Comparison of ENCODE assay signal across 24 mouse cellular contexts in the genomic region with DNA sequence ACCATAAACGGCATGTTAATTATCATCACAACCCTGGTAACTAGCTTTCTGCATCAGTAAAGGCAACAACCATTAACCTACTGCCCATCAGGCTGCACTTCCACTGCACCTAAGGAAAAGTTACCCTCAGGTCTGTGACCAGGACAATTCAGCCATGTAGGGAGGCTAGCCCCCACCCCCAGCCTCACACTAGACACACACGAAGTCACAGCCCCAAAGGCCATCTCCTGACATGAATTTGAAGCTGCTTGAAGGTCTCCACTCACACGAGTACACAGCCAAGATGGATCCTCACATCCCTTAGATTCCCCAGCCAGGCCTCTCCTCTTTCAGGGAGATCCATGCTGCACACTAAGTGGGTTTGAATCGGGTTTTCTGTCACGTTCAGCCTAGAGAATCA. TPM values are rescaled to one million over a fixed set of nuclear protein-coding genes. Genes with fewer than 3 reads are reported as not detected.
DNase-seq lines count a peak whose midpoint lies in the region; ATAC-seq and TF ChIP-seq lines count a peak whose summit lies in the region.
"Had no signal": no experiment of that assay in that cellular context is flagged by ENCODE, and none has a peak within 500 bp of the region (broad histone marks: within the 10 kb centered on the region; RNA-seq: fewer than 3 reads in every experiment).

No protein-coding gene starts in this region.

- no peak for ATAC-seq in heart, postnatal 0 days (ENCODE audit: insufficient read depth, low read depth)
- no peak for ATAC-seq in liver, embryonic 16.5 days (ENCODE audit: low read depth)
- ATAC-seq in liver, embryonic 11.5 days (replicated peaks; ENCODE audit: low FRiP score), result no peak
- ATAC-seq in limb, embryonic 13.5 days (ENCODE audit: low FRiP score, low read depth), result no peak
- ATAC-seq: forebrain, embryonic 16.5 days had no signal

- no peaks in the 10 kb centered on the region for H3K27me3 ChIP-seq in heart, postnatal 0 days (ENCODE audit: control insufficient read depth, insufficient read depth, low read length)
- H3K27me3 ChIP-seq in liver, embryonic 16.5 days (ENCODE audit: control insufficient read depth, insufficient read depth, low read depth, low read length), result no peaks in the 10 kb centered on the region
- no peaks in the 10 kb centered on the region for H3K27me3 ChIP-seq in liver, embryonic 11.5 days (replicated peaks; ENCODE audit: control insufficient read depth, insufficient read depth, low read length)
- no peaks in the 10 kb centered on the region for H3K27me3 ChIP-seq in limb, embryonic 13.5 days
- H3K27me3 ChIP-seq: hindbrain, embryonic 12.5 days; neural tube, embryonic 15.5 days had no signal

- peaks cover 62% of the 10 kb centered on the region for H3K4me1 ChIP-seq in heart, postnatal 0 days (ENCODE audit: control insufficient read depth, insufficient read depth)
- H3K4me1 ChIP-seq in liver, embryonic 16.5 days (ENCODE audit: control insufficient read depth, low read depth, low read length), result peaks cover 13% of the 10 kb centered on the region
- peaks cover 26% of the 10 kb centered on the region for H3K4me1 ChIP-seq in liver, embryonic 11.5 days (replicated peaks; ENCODE audit: control insufficient read depth, insufficient read depth, low read length)
- H3K4me1 ChIP-seq in limb, embryonic 13.5 days, result peaks cover 52% of the 10 kb centered on the region

- intact Hi-C loops in heart, postnatal 36 days (cut with DNase I), result loop anchor here (2.0 kb wide), 2 partner anchors 25 to 41 kb away; a partner anchor contains a TSS

- no peak overlapping the region for H3K9ac ChIP-seq in heart, postnatal 0 days (replicated peaks; ENCODE audit: low read depth, low read length)
- H3K9ac ChIP-seq in liver, embryonic 16.5 days (ENCODE audit: low read depth, low read length), result no peak overlapping the region
- no peak overlapping the region for H3K9ac ChIP-seq in liver, embryonic 11.5 days (ENCODE audit: low read depth, low read length)
- no peak overlapping the region for H3K9ac ChIP-seq in limb, embryonic 13.5 days
- H3K9ac ChIP-seq: hindbrain, embryonic 12.5 days; neural tube, embryonic 15.5 days had no signal

- TF ChIP-seq EP300 in heart, postnatal 0 days (IDR thresholded peaks at IDR 0.05; ENCODE audit: low read depth), result no peak

- no peaks in the 10 kb centered on the region for H3K36me3 ChIP-seq in heart, postnatal 0 days (replicated peaks; ENCODE audit: control insufficient read depth, insufficient read depth, low read length)
- H3K36me3 ChIP-seq in liver, embryonic 16.5 days (ENCODE audit: control insufficient read depth, insufficient read depth), result no peaks in the 10 kb centered on the region
- H3K36me3 ChIP-seq in liver, embryonic 11.5 days (ENCODE audit: control insufficient read depth, insufficient read depth, low read length), result no peaks in the 10 kb centered on the region
- 0 out of 2 replicates have a peak, but pooled peaks cover 15% of the 10 kb centered on the region for H3K36me3 ChIP-seq in limb, embryonic 13.5 days
- H3K36me3 ChIP-seq: neural tube, embryonic 15.5 days had no signal

- H3K4me2 ChIP-seq in heart, postnatal 0 days (ENCODE audit: low read depth, low read length), result no peak overlapping the region
- H3K4me2 ChIP-seq in liver, embryonic 16.5 days (ENCODE audit: low read depth, low read length), result no peak overlapping the region
- no peak overlapping the region; the same call in 1 of the 2 replicates for H3K4me2 ChIP-seq in liver, embryonic 11.5 days
- no peak overlapping the region for H3K4me2 ChIP-seq in limb, embryonic 13.5 days (replicated peaks)
- H3K4me2 ChIP-seq: hindbrain, embryonic 12.5 days; midbrain, embryonic 11.5 days; neural tube, embryonic 15.5 days had no signal

- H3K27ac ChIP-seq in heart, postnatal 0 days (ENCODE audit: low read depth), result peak overlapping the region; percentile 92
- peak overlapping the region; percentile 22; the same call in 1 of the 2 replicates for H3K27ac ChIP-seq in liver, embryonic 16.5 days (ENCODE audit: low read length)
- H3K27ac ChIP-seq in liver, embryonic 11.5 days (ENCODE audit: low read depth, low read length), result no peak overlapping the region
- H3K27ac ChIP-seq in limb, embryonic 13.5 days, result peak overlapping the region; percentile 22
- H3K27ac ChIP-seq: hindbrain, embryonic 12.5 days had no signal

- peak; percentile 78 for DNase-seq in heart, adult 11 months
- DNase-seq in heart, postnatal 4 days, result no peak
- no peak for DNase-seq in heart, postnatal 0 days (ENCODE audit: low spot score)
- no peak for DNase-seq in heart, postnatal 36 days
- DNase-seq in liver, embryonic 11.5 days (ENCODE audit: low spot score), result no peak
- DNase-seq in natural killer cell, adult 2 months (ENCODE audit: low spot score in 2 of 2), result no peak
- DNase-seq: adrenal gland, postnatal 25 days; cerebellum, adult 9-10 months; gastrocnemius, postnatal 25 days; kidney, postnatal 36 days; layer of hippocampus, postnatal 36 days; lung, adult 18-20 months; lung, postnatal 14 days; right cerebral cortex, adult 18-20 months; right cerebral cortex, postnatal 4 days; thymus, adult 2 months; thymus, postnatal 4 days had no signal

- WGBS in heart, postnatal 0 days, result 83% methylated on average over 5 of the region's 5 CpGs
- WGBS in liver, embryonic 16.5 days (ENCODE audit: insufficient replicate concordance), result 52% methylated on average over 5 of the region's 5 CpGs
- WGBS in liver, embryonic 11.5 days, result 81% methylated on average over 5 of the region's 5 CpGs
- WGBS in limb, embryonic 13.5 days, result 87% methylated on average over 5 of the region's 5 CpGs

- TF ChIP-seq CTCF in heart, postnatal 0 days (IDR thresholded peaks at IDR 0.05; ENCODE audit: low read depth), result no peak

- no peaks in the 10 kb centered on the region for H3K9me3 ChIP-seq in heart, postnatal 0 days (replicated peaks; ENCODE audit: control insufficient read depth, low read length)
- no peaks in the 10 kb centered on the region for H3K9me3 ChIP-seq in liver, embryonic 16.5 days (replicated peaks; ENCODE audit: control insufficient read depth, low read length)
- no peaks in the 10 kb centered on the region for H3K9me3 ChIP-seq in liver, embryonic 11.5 days (ENCODE audit: control insufficient read depth, low read length)
- H3K9me3 ChIP-seq in limb, embryonic 13.5 days, result no peaks in the 10 kb centered on the region
- H3K9me3 ChIP-seq: hindbrain, embryonic 12.5 days; neural tube, embryonic 15.5 days had no signal

- H3K4me3 ChIP-seq in heart, postnatal 0 days (ENCODE audit: low read depth, low read length), result no peak overlapping the region
- H3K4me3 ChIP-seq in liver, embryonic 16.5 days (ENCODE audit: low read depth, low read length), result no peak overlapping the region
- H3K4me3 ChIP-seq in liver, embryonic 11.5 days (ENCODE audit: low read depth, low read length), result no peak overlapping the region
- no peak overlapping the region for H3K4me3 ChIP-seq in limb, embryonic 13.5 days
- H3K4me3 ChIP-seq: heart, adult 2 months; hindbrain, embryonic 12.5 days; neural tube, embryonic 15.5 days had no signal

RNA-seq across cellular contexts. Expression of a gene that starts 42.0 kb away (rescaled TPM):
- total RNA-seq in heart, postnatal 4 days (2021), result 10 to 100 TPM; 50.5 to 57.4 TPM
- total RNA-seq in heart, postnatal 0 days (2014; rRNA removed; ENCODE audit: low replicate concordance), result 52.0 and 78.8 TPM in 2 replicates
- 29.4 and 31.1 TPM in 2 replicates for polyA plus RNA-seq in heart, postnatal 0 days (2015; fragmentation: Nextera tagmentation; extraction: Ambion mirVana)
- total RNA-seq in heart, postnatal 36 days (2021), result 10 to 100 TPM; 60.2 to 76.0 TPM
- 28.8 and 30.7 TPM in 2 replicates for polyA plus RNA-seq in liver, embryonic 16.5 days (2015; fragmentation: Nextera tagmentation; extraction: Ambion mirVana)
- 31.4 and 32.0 TPM in 2 replicates for polyA plus RNA-seq in liver, embryonic 11.5 days (2014; fragmentation: Nextera tagmentation; extraction: Ambion mirVana)
- polyA plus RNA-seq in limb, embryonic 13.5 days (2015; fragmentation: Nextera tagmentation; extraction: Ambion mirVana), result 31.2 and 32.0 TPM in 2 replicates
